Mouse (Mus musculus): ENCODE measurements around the gene Ralgps1. TPM values are rescaled to one million over a fixed set of nuclear protein-coding genes. Genes with fewer than 3 reads are reported as not detected.

The Ralgps1 gene
- 4.8 and 5.2 TPM in 2 replicates for polyA plus RNA-seq (2016; fragmentation: Nextera tagmentation; extraction: Ambion mirVana)

DNA sequence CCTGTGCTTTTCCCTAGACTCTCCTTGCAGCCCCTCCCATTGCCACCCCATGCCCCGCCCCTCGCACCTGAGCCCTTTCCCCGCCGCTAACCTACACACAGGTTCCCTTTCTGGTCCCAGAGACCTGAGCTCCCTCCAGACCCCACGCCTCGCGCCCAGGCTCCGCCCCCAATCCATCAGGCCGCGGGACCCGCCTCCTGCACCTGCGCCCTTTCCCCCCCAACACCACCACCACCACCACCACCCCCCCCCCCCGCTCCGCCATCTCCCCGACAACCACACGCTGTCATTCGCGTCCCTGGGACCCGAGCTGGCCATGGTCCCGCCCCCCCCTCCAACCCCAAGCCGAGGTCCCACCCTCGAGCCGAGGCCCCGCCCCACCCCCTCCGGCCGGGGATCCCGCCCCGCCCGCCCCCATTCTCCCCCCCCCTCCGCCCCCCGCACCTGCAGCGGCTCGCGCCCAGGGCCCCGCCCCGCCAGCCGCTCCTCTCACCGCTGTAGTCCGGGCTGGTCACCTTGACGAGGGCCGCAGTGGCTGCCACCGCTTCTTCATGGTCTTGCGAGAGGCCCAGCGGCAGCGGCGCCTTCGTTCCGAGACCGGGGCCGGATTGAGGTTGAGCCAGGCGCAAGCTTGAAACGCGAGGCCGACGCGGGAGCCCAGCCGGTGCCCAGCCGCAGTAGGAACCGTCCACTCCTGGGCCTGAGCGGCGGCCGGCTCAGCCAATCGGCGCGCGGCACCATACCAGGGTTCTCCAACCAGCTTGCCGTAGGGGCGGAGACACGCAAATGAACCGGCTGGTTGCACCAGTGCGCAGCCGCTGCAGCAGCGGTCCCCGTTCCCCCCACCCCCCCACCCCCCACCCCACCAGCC, at the start of gene Ralgps1:
Gene Ralgps1, minus strand, starts transcription at position 710 of the 871 bp plus-strand sequence.
- Histone ChIP-seq H3K9me3 (no peaks in the 10 kb centered on the region), H3K27ac (peak within 1 kb of the TSS; percentile 90), H3K36me3 (no peaks in the 10 kb centered on the region), H3K4me3 (replicated peaks) (peak within 1 kb of the TSS; percentile 70), H3K4me1 (replicated peaks) (peaks cover 7% of the 10 kb centered on the region), H3K9ac (replicated peaks) (peak within 1 kb of the TSS; percentile 48), H3K27me3 (no peaks in the 10 kb centered on the region; the same call in 1 of the 2 replicates), H3K4me2 (peak within 1 kb of the TSS; percentile 77)
- WGBS: 1% methylated on average over 64 of the region's 74 CpGs
- ATAC-seq (ENCODE audit: insufficient number of reproducible peaks, insufficient read depth, low FRiP score, low TSS enrichment, low read depth): peak; percentile 100

DNA sequence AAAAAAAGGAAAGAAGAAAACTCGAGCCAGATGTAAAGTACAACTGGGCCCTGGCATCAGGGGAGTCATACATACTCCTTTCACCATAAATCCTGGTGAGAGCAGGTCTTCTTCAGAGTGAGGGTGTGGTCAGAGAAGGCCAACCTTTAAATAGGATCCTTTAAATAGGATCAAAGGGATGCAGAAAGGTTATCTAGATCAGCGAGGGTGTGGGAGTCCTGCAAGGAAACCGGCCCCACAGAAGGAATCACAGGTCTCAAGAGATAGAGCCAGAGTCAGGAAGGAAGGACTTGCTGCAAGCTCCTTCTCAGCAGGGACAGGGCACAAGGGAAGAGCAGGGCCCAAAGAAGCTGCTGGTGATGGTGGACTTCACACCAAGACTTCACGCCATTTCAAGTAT, 46.2 kb upstream of the Ralgps1 start:
- WGBS: 71% methylated on average over 4 of the region's 4 CpGs
- ATAC-seq (ENCODE audit: insufficient number of reproducible peaks, insufficient read depth, low FRiP score, low TSS enrichment, low read depth): no peak
- Histone ChIP-seq H3K4me3 (replicated peaks) (no peak overlapping the region), H3K4me2 (no peak overlapping the region), H3K27me3 (no peaks in the 10 kb centered on the region), H3K9ac (replicated peaks) (no peak overlapping the region), H3K9me3 (no peaks in the 10 kb centered on the region), H3K36me3 (peaks cover 45% of the 10 kb centered on the region), H3K27ac (no peak overlapping the region), H3K4me1 (replicated peaks) (no peaks in the 10 kb centered on the region)

DNA sequence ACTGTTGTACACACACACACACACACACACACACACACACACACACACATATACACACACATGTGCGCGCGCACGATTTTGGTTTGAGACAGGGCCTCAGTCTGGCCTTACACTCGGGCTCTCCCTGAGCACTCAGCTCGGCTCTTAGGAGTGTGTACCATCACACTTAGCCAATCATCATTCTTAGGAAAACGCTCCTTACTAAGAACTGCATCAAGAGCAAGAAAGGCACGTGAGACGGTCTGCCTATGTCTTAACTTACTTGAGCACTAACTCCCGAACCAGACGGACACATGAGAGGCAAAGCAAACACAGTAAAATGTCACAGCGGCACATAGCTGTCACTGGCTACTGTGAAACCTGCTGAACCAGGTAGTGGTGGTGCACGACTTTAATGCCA, 42.7 kb upstream of the Ralgps1 start:
- H3K4me3 ChIP-seq (replicated peaks): no peak overlapping the region
- no peaks in the 10 kb centered on the region for H3K9me3 ChIP-seq
- no peak overlapping the region for H3K9ac ChIP-seq (replicated peaks)
- ATAC-seq (ENCODE audit: insufficient number of reproducible peaks, insufficient read depth, low FRiP score, low TSS enrichment, low read depth): no peak
- no peaks in the 10 kb centered on the region for H3K4me1 ChIP-seq (replicated peaks)
- H3K36me3 ChIP-seq: peaks cover 56% of the 10 kb centered on the region
- no peaks in the 10 kb centered on the region for H3K27me3 ChIP-seq
- 93% methylated on average over 13 of the region's 13 CpGs for whole genome bisulfite sequencing
- H3K27ac ChIP-seq: no peak overlapping the region
- no peak overlapping the region for H3K4me2 ChIP-seq

DNA sequence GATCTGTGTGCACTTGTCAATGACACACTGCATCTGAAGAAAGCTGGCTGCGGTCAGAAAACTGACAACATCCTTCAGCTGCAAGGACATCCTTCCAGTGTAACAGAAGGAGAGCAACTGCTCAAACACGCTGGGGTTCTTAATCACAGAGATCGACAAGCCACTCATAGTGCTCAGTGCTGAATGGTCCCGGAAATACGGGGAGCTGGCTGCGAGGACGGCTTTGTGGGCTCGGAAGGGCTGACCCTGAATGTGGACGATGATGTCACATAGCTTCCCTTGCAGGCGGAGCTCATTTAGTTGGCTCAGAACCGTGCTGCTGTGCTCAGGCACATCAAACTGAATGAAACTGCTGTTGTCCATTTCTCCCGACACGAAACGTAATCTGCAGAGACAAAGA, 40.8 kb upstream of the Ralgps1 start:
- Histone ChIP-seq H3K4me2 (no peak overlapping the region), H3K4me3 (replicated peaks) (no peak overlapping the region), H3K27me3 (no peaks in the 10 kb centered on the region), H3K4me1 (replicated peaks) (no peaks in the 10 kb centered on the region), H3K9ac (replicated peaks) (no peak overlapping the region), H3K36me3 (peaks cover 70% of the 10 kb centered on the region), H3K27ac (no peak overlapping the region), H3K9me3 (no peaks in the 10 kb centered on the region)
- ATAC-seq (ENCODE audit: insufficient number of reproducible peaks, insufficient read depth, low FRiP score, low TSS enrichment, low read depth): no peak
- 90% methylated on average over 14 of the region's 14 CpGs for WGBS

DNA sequence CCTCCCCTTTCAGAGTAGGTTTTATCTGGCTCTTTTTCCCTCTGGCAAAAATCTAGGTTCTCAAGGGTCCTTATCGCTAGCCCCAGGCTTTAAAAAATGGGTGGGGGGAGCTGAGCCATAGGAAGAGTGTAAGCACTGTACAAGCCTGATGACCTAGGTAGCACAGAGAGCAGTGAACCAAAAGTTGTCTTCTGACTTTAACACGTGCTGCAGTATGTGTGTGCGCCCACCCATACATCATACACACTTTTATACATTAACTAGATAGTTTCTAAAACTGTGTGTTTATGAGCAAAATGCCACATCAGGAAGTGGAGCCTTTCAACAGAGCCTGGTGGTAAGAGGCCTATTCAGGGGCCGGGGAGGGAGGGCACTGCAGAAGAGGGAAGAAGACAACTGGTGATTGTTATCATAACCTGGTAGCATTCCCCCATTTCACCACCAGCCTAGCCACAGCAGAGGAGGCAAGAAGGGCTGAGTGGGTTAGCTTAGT, 32.3 kb upstream of the Ralgps1 start:
- H3K4me2 ChIP-seq: no peak overlapping the region
- H3K9me3 ChIP-seq: no peaks in the 10 kb centered on the region
- H3K4me3 ChIP-seq (replicated peaks): no peak overlapping the region
- no peaks in the 10 kb centered on the region; the same call in 1 of the 2 replicates for H3K27me3 ChIP-seq
- H3K27ac ChIP-seq: no peak overlapping the region
- H3K4me1 ChIP-seq (replicated peaks): no peaks in the 10 kb centered on the region
- no peak for ATAC-seq (ENCODE audit: insufficient number of reproducible peaks, insufficient read depth, low FRiP score, low TSS enrichment, low read depth)
- H3K9ac ChIP-seq (replicated peaks): no peak overlapping the region
- 91% methylated on average over 4 of the region's 4 CpGs for WGBS
- peaks cover 28% of the 10 kb centered on the region; the same call in 1 of the 2 replicates for H3K36me3 ChIP-seq

DNA sequence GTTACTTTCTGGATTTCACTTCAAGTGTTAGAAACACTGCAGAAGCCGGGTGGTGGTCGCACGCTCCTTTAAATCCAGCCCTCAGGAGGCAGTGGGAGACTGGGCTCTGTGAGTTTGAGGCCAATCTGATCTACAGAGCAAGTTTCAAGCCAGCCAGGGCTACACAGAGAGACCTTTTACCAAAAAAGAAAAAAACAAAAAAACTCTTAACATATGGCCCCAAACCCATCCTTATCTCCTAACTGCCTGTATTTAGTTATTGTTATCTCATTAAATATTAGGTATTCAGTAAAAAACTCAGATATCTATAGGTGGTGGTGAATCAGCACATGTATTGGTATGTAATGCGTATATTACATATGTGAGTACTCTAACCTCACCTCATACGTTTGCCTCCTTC, 31.4 kb upstream of the Ralgps1 start:
- Histone ChIP-seq H3K9ac (replicated peaks) (no peak overlapping the region), H3K4me1 (replicated peaks) (no peaks in the 10 kb centered on the region), H3K9me3 (no peaks in the 10 kb centered on the region), H3K4me3 (replicated peaks) (no peak overlapping the region), H3K27ac (no peak overlapping the region), H3K36me3 (peaks cover 21% of the 10 kb centered on the region; the same call in 1 of the 2 replicates), H3K4me2 (no peak overlapping the region), H3K27me3 (no peaks in the 10 kb centered on the region; the same call in 1 of the 2 replicates)
- no peak for ATAC-seq (ENCODE audit: insufficient number of reproducible peaks, insufficient read depth, low FRiP score, low TSS enrichment, low read depth)
- WGBS: 65% methylated on average over 5 of the region's 5 CpGs

DNA sequence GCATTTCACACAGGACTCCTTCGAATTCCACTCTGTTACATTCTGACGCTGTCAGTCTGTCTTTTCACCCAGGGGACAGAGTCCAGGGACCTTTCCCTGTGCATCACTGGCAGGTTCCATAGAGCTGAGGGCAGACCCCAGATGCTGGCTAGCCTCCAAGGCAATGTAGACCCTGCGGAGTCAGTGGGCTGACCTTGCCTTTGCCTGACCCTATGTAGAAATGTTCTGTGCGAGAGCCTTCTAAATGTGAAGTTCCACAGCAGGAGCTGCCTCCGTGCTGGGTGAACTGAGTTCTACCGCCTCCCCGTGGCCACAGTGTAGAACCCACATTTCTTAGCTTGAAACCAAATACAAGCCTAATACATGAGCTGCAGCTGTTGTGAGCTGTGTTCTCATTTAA, 30.9 kb upstream of the Ralgps1 start:
- H3K4me2 ChIP-seq: no peak overlapping the region
- H3K27ac ChIP-seq: no peak overlapping the region
- H3K4me1 ChIP-seq (replicated peaks): no peaks in the 10 kb centered on the region
- H3K36me3 ChIP-seq: peaks cover 17% of the 10 kb centered on the region; the same call in 1 of the 2 replicates
- no peaks in the 10 kb centered on the region; the same call in 1 of the 2 replicates for H3K27me3 ChIP-seq
- no peak for ATAC-seq (ENCODE audit: insufficient number of reproducible peaks, insufficient read depth, low FRiP score, low TSS enrichment, low read depth)
- H3K4me3 ChIP-seq (replicated peaks): no peak overlapping the region
- WGBS: 37% methylated on average over 7 of the region's 7 CpGs
- H3K9me3 ChIP-seq: no peaks in the 10 kb centered on the region
- H3K9ac ChIP-seq (replicated peaks): no peak overlapping the region

DNA sequence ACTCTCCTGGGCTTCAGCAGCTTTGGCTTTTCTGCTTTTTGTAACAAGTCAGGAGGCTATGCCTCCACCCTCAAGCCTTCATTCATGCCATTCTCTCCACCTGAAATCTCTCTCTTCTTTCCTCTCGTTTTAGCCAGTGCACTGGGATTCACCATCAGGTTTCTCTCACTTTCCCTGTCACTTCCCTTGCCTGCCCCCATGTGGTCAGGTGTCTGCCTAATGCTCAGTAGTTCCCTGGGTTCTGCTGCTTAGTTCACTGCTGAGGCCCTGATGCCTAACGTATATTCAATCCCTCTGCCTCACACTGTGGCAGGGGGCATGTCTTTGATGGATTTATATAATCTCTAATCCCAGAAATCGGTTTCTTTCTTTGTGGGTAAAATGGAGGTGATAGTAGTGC, 29.9 kb upstream of the Ralgps1 start:
- no peaks in the 10 kb centered on the region; the same call in 1 of the 2 replicates for H3K27me3 ChIP-seq
- H3K9me3 ChIP-seq: no peaks in the 10 kb centered on the region
- 37% methylated on average over 3 of the region's 3 CpGs for WGBS
- H3K4me2 ChIP-seq: no peak overlapping the region
- no peak overlapping the region for H3K27ac ChIP-seq
- no peak for ATAC-seq (ENCODE audit: insufficient number of reproducible peaks, insufficient read depth, low FRiP score, low TSS enrichment, low read depth)
- no peak overlapping the region for H3K9ac ChIP-seq (replicated peaks)
- no peak overlapping the region for H3K4me3 ChIP-seq (replicated peaks)
- peaks cover 8% of the 10 kb centered on the region; the same call in 1 of the 2 replicates for H3K36me3 ChIP-seq
- no peaks in the 10 kb centered on the region for H3K4me1 ChIP-seq (replicated peaks)

DNA sequence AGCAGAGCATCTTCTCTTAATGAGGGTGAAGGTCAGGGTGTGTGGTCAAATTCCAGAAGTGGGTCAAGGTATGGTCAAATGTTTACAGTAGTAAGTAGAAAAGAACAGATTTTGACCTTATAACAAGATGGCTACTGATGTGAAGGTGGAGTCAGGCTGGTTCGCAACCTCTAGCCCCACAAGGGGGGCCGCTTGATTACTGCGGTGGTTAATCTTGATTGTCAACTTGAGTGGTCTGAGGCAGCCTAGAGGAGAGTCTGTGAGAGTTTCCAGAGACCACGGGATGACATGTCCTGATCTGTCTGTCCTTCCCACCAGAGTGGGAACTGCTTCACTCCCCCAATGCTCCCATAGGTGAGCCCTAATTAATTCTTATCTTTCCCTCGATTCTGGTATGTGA, 29.3 kb upstream of the Ralgps1 start:
- WGBS: 78% methylated on average over 5 of the region's 5 CpGs
- no peak overlapping the region for H3K27ac ChIP-seq
- no peak overlapping the region for H3K4me2 ChIP-seq
- no peak overlapping the region for H3K4me3 ChIP-seq (replicated peaks)
- H3K9ac ChIP-seq (replicated peaks): no peak overlapping the region
- no peak for ATAC-seq (ENCODE audit: insufficient number of reproducible peaks, insufficient read depth, low FRiP score, low TSS enrichment, low read depth)
- H3K9me3 ChIP-seq: no peaks in the 10 kb centered on the region
- H3K4me1 ChIP-seq (replicated peaks): 0 out of 2 replicates have a peak, but pooled peaks cover 1% of the 10 kb centered on the region
- no peaks in the 10 kb centered on the region; the same call in 1 of the 2 replicates for H3K27me3 ChIP-seq
- H3K36me3 ChIP-seq: 0 out of 2 replicates have a peak, but pooled peaks cover 3% of the 10 kb centered on the region

DNA sequence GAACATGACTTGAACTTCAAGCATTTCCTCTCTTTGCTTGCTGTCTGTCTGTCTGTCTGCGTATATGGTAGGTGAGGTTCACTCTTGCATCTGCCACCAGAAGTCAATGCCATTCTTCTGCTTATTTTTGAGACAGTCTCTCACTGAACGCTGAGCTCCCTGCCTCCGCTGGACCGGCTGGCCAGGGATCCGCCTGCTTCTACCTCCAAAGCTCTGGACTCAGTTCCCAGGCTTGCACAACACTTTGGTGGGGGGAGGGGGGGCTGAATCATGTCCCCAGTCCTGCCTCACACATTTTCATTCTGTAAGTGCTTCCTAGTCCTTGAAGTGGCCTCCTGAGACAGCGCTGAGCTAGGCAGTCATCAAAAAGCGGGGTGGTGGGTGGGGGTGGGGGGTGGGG, 27.8 kb upstream of the Ralgps1 start:
- no peak overlapping the region for H3K27ac ChIP-seq
- no peak for ATAC-seq (ENCODE audit: insufficient number of reproducible peaks, insufficient read depth, low FRiP score, low TSS enrichment, low read depth)
- H3K27me3 ChIP-seq: no peaks in the 10 kb centered on the region; the same call in 1 of the 2 replicates
- H3K4me3 ChIP-seq (replicated peaks): no peak overlapping the region
- H3K9me3 ChIP-seq: no peaks in the 10 kb centered on the region
- H3K4me2 ChIP-seq: no peak overlapping the region
- H3K36me3 ChIP-seq: no peaks in the 10 kb centered on the region
- H3K9ac ChIP-seq (replicated peaks): no peak overlapping the region
- H3K4me1 ChIP-seq (replicated peaks): 0 out of 2 replicates have a peak, but pooled peaks cover 3% of the 10 kb centered on the region
- 78% methylated on average over 7 of the region's 7 CpGs for WGBS

DNA sequence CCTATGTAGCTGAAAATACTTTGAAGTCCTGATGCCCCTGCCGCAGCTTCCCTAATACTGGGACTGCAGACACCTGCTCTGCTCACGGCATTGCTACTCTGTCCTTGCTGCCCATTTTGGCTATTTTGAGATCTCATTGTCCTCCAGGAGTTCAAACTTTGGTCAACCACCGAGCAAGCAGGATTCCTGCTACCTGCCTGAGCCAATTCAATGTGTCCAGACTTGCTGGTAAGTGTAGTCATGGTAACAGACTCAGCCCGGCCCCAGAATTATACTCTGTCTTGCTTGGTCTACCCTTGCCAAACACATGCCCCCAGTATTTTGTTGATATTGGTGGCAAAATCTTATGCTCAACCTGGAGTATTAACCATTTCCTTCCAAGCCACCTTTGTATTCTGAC, 25.8 kb upstream of the Ralgps1 start:
- Histone ChIP-seq H3K27ac (no peak overlapping the region), H3K9ac (replicated peaks) (no peak overlapping the region), H3K27me3 (no peaks in the 10 kb centered on the region; the same call in 1 of the 2 replicates), H3K9me3 (no peaks in the 10 kb centered on the region), H3K4me2 (no peak overlapping the region), H3K4me3 (replicated peaks) (no peak overlapping the region), H3K4me1 (replicated peaks) (0 out of 2 replicates have a peak, but pooled peaks cover 3% of the 10 kb centered on the region), H3K36me3 (no peaks in the 10 kb centered on the region)
- ATAC-seq (ENCODE audit: insufficient number of reproducible peaks, insufficient read depth, low FRiP score, low TSS enrichment, low read depth): no peak
- WGBS: 72% methylated on average over 4 of the region's 4 CpGs

All from limb, embryonic 12.5 days (tissue).